Mouse (Mus musculus) spleen, postnatal 36 days (tissue): ENCODE measurements around the gene Itih2.
A peak's percentile ranks its signal among the peaks of the same experiment; 100 is the strongest.

Source experiments
- DNase-seq, 2 experiments: peaks; one replicate each; pipeline ENCODE4 v3.0.0; 2022; ENCODE audit warnings: low spot score in 2 of 2, mixed read lengths in 1 of 2

Itih2 gene

GRCm38 (mm10) chr2:10131296-10131695 is at the start of gene Itih2:
Gene Itih2, minus strand, starts transcription at chr2:10131396.
- no peak for DNase-seq

GRCm38 (mm10) chr2:10169991-10170390 is 38.8 kb upstream of the Itih2 start:
- DNase-seq, result no peak

DNA sequence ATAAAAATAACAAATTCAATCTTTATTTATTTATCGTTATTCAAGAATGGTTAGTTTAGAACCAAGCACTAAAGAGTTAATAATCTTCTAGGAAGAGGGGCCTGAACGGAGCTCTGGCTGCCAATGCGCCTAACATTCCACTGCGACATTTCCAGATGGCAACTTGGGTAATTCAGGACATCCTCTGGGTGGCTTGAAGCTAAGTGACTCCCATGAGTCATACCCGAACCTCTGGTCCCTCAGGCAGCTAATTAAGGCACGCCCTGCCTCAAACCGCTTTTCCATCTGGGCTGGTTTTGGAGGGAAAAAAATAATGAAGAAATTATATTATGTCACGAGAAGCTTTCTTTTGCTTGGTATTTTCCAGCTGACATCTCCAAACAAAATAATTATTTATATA is 36.8 kb upstream of the Itih2 start:
- DNase-seq, result no peak

DNA sequence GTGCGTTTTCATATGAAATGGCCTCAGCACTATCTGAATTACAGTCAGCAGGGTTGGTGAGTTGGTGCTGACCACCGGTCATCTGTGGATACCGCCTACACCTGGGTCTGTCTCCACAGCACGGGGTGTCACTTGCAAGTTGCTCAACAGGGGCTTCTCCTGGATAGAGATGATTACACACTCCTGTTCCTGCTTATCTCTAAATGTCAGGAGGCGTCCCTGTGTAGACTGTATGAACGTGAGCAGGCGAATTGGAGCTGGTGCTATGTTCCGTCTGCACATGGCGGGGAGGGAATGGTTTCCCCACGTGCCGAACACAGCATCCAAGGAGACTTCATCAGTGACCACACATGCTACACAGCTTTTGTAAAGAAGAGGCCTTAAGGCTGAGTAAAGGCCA is 36.1 kb upstream of the Itih2 start:
- no peak for DNase-seq

DNA sequence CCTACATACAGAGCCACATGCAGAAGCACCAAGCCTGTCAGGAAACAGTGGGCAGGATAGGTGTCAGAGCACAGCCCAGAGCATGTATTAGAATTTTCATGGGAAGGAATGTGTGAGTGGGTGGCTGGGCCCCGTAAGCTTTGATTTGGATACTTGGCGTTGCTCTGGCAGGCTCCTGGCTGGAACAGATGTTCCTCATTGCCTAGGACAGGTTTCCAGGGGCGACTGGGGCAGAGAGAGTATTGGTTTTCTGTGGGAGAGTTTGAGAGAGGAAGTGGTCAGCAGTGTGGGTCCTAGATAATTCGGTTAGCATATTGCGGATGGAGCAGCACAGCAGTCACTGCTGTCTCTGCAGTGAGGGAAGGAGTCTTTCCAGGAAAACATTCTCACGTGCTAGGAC is 35.4 kb upstream of the Itih2 start:
- DNase-seq, result no peak

GRCm38 (mm10) chr2:10162011-10162410 is 30.8 kb upstream of the Itih2 start:
- DNase-seq, result no peak

- DNase-seq, result no peak
These were observed 26.0 kb upstream of the Itih2 start for GRCm38 (mm10) chr2:10157184-10157583.

DNA sequence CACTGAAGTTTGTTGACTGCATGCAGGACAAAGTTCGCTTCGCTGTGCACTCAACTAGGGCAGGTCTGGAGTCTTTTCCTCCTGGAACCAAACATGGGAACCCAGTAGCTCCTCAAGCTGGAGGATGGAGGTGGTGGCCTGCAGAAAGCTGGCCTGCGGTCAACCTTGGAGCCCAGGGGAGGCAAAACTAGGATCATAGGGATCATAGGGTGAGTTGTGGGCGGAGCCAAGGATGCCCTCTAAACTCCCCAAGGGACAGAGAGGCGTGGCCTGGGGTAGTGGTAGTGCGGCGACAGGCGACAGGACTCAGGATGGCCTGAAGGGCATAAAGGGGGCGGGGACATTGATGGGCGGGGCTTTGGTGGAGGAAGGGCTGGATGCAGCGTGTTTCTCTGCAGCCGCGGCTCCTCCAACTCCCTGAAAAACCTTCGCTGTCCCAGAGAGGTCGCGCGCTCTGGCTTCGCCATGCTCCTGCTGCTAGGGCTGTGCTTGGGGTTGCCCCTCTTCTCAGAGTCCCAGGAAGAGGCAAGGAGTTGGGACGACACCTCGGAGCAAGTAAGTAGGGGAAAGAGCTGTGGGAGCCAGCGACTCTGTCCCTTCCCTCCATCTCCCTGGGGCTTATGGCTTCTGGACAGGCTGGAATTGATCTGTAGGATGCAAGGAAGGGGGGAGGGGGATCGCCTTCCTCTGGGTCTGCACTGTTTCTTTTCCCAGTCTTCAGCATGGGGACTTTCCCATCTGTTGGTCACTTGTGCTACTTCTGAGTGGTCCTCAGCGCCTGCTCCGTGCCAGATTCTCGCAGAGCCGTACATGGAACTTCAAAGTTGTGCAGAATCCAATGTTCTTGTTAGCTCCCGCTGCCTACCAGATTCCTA is 22.2 kb upstream of the Itih2 start, which contains the start of gene Itih5:
Gene Itih5, plus strand, starts transcription at position 371 of the 875 bp plus-strand sequence.
- peak; percentile 63 to 71 for DNase-seq

DNA sequence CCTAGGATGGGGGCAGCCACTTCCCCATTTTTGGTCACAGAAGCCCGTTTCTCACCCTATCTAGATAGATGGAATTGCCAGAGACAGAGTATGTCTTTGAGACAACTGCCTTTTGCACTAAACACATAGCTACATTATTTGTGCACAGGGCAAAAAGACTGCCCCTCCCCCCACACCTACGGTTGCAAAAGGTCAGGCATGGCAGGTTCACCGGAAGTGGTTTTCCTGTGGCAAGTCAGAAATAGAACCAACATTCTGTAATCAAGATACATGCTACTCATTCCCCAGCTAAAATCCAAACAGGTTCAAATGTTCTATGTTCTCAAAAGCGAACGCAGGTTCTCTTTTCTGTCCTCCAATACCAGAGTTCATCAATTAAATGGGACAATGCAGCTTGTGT is 21.4 kb upstream of the Itih2 start:
- DNase-seq, result peak; percentile 25 to 43

GRCm38 (mm10) chr2:10147176-10147575 is 16.0 kb upstream of the Itih2 start:
- DNase-seq, result no peak

- no peak for DNase-seq
These were observed 14.3 kb upstream of the Itih2 start for GRCm38 (mm10) chr2:10145514-10145913.

DNA sequence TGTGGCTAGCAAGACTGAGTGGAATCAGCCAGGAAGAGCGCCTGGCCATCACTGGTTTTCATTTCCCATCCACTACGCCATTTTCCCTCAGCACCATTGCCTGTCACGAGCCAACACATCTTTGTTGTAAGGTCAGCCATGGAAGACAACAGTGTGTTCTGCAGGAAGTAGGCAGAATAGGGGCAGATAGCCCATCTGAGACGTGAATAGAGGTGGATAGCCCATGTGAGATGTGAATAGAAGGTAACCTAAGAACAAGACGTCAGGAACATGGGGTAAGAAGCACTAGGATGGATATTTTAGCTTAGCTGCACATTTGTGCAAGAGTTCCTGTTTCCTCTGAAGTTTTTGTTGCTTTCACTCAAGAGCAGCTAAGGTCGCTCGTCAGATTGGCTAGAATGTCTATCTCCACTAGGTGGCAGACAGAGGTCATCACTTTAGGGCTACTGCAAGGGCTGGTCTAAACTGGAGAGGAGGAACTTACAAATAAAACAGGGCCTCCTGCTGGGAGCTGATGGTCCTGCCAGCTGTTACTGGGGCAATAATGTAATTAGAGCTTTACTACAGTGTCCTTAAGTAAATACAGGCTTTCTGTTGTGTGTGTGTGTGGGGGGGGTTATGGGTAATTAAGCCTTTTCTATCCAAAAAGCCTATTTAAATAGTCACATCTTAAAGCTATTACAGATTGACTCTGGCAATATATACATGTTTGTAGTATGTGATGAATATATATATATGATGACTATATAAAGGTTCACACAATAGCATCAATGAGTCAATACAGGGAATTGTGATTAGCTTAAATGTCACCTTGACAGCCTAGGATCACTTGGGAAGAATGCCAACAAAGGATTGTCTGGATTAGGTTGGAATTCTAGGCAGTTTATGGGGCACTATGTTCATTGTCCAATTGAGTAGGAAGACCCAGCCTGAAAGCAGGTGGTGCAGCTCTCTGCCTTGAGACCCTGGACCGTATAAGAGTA is 11.6 kb upstream of the Itih2 start:
- peak; percentile 73 to 80 for DNase-seq

GRCm38 (mm10) chr2:10140456-10140855 is 9.3 kb upstream of the Itih2 start:
- no peak for DNase-seq

- no peak for DNase-seq
These were observed 6.1 kb upstream of the Itih2 start for GRCm38 (mm10) chr2:10137320-10137719.

DNA sequence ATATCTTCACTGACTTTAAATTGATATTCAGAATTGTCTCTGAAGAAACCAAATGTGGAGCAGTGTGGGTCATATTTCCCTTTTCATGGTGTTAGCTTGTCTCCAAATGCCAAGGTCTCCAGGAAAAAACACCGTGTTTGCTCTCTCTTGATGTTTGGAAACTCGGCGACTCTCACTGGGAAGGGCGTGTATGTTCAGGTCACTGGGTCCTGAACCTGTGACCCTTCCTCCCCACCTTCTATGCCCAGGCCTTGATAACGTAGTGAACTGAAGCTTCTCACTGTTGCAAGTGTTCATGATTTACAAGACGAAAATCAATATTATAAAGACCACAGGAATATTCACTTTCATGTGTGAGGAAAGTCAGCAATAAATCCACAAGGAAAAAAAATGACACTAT is 2.7 kb upstream of the Itih2 start:
- DNase-seq, result no peak

DNA sequence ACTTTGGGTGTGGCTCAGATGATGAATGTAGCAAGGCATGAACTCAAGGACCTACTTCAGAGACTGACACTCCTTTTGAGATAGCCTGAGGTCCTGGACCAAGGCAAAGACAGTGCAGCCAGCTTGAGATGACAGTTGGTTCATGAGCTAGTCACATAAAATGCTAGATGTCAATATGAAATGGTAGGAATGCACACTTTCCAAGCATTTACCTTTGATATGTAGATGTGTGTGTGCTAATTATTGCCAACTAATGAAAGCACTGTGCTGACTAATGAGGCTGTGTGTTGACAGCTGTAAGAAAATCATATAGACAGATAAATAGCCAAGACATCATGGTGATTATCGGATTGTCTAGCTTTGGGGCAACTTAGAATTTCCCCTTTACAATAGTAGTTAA is 932 bp upstream of the Itih2 start:
- no peak for DNase-seq

DNA sequence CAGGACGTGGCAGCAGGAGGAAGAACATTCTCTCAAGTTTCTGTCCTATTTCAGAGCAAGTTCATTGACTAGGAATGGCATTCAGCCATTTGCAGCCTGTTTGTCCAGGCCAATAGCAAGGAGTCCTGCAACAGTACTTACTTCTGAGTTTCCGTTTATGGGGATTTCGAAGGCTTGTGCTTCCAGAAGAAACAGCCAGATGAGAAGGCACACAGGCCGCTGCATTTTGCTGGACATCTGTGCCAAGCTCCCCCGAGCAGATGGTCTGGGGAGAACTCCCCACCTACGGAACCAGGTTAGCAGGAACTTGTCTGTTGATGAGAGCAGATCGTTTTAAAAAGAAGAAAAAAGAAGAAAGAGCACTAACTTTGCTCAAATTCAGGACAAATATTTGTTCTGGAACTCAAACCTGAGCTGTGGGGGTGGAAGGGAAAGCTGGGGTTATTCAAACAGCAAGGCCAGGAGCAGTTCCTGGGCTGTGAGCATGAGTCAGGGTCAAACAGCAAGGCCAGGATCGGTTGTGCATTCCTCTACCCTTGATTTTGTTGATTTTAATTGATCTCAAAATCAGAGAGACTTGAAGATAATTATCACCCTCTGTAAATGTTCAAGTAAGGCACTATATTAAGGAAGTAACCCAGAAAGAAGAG is 730 bp downstream of the Itih2 start:
- no peak for DNase-seq

- DNase-seq, result no peak
These were observed 2.6 kb downstream of the Itih2 start for GRCm38 (mm10) chr2:10128571-10128970.

- no peak for DNase-seq
These were observed 3.7 kb downstream of the Itih2 start for GRCm38 (mm10) chr2:10127471-10127870.

GRCm38 (mm10) chr2:10126122-10126521 is 5.1 kb downstream of the Itih2 start:
- no peak for DNase-seq

GRCm38 (mm10) chr2:10121826-10122225 is 9.4 kb downstream of the Itih2 start:
- no peak for DNase-seq

DNA sequence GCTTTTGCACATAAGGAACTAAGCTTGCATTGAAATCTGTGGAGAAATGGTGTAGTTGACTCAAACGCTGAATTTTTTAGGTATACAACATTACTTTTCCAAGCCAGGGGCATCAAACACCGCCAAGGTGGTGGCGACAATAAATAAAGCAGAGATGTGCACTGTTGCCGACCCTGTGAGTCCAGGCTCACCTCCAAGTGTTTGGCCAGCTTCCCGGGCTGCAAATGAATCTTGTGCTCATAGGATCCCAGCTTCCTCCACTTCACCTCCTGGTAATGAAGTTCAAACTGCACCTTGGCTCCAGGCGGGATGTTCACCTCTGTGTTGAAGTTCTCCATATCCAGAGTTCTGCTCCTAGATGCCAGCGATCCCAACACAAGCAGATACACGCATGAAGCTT is 11.9 kb downstream of the Itih2 start:
- DNase-seq, result no peak
